Mouse (Mus musculus) heart, postnatal 25 days (tissue): ENCODE results near the gene Kctd19. TPM values are rescaled to one million over a fixed set of nuclear protein-coding genes. Genes with fewer than 3 reads are reported as not detected.

ENCODE experiments used
- DNase-seq: peaks from one replicate; pipeline ENCODE4 v3.0.0; 2022; ENCODE audit warnings: low spot score
- intact Hi-C: fragments of 180-260 bp; cut with DNase I; formaldehyde crosslinking; loops from one replicate; pipeline ENCODE4 v1.15.1; 2025
- total RNA-seq, 2 experiments: library from RNA; stranded (reverse); gene quantifications; 2 replicates each; pipeline ENCODE4 v1.2.3; 2021

Kctd19 gene
- total RNA-seq = under 1 TPM in 1 of 2 experiments, not detected in 1; 0.44 TPM

DNA sequence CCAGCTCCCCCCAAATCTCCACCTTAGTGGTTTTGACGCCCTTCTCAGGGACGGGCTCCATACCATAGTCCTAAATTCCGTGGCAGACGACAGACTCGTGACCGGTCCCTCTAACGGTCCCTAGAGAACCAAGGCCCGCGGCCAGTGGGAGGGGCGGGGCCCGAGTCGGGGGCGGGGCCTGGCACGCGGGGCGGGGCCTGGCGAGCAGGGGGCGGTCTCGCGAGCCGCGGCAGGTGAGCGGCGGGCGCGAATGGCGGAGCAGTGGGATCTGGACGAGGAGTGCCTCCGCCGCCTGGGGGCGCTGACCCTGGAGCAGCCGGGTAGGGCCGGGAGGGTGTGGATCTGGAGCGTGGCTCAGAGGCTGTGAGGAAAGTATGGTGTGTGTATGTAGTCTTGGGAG, at the start of gene Kctd19, which contains the start of gene Lrrc36:
Gene Kctd19, minus strand, starts transcription at position 112 of the 400 bp plus-strand sequence.
Gene Lrrc36, plus strand, starts transcription at position 181 of the 400 bp plus-strand sequence.
- intact Hi-C loops = loop anchor here (2.0 kb wide), 1 partner anchor 63 kb away; no protein-coding TSS in a partner anchor
- DNase-seq = no peak

DNA sequence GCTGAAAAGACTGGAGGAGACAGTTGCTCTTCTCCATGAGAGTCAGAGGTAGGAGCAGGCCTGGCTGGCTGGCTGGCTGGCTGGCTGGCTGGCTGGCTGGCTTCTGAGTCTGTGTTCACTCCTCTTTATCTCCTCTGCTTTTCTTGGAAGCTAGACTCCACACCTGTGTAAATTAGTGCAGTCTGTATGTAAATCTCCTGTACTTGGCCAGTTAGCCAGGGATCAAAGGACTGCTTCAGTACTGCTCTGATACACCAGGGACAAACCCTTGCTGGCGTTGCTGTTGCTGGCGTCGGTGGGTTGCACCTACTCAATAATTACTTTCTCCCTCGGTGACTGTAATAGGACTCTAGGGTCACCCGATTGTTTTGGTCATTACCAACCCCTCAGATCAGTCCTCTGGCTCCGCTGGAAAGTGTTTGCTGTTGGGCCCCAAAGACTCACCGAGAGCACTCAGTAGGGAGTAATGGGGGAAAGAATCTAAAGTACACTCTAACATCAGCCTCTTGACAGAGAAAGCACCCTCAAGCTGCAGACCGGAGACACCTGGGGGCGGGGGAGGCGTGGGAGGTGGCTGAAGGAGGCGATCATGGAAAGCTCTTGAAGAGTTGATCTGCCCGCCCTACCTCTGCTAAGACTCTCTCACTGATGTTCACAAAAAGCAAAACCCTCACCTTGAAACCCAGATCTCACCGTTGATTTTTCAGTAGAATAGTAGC, 47.9 kb upstream of the Kctd19 start:
- intact Hi-C loops = no loop called here
- DNase-seq = no peak

DNA sequence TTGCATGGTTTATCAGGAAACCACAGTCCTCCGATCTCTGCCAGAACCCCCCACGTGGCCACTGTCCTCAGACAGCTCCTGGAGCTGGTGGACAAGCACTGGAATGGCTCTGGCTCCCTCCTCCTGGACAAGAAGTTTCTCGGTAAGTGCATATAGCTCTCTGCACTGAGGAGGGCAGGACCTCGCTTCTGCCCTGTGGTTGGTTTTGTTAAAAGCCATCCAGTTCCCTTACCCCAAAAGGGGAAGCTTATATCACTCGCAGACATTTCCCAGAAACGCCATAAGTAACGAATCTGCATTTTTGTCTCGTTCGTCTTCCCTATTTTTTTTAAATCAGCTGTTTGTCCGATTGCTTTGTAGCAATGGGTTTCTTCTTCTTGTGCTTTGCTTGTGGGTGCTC, 41.9 kb upstream of the Kctd19 start:
- DNase-seq = no peak
- intact Hi-C loops = no loop called here

DNA sequence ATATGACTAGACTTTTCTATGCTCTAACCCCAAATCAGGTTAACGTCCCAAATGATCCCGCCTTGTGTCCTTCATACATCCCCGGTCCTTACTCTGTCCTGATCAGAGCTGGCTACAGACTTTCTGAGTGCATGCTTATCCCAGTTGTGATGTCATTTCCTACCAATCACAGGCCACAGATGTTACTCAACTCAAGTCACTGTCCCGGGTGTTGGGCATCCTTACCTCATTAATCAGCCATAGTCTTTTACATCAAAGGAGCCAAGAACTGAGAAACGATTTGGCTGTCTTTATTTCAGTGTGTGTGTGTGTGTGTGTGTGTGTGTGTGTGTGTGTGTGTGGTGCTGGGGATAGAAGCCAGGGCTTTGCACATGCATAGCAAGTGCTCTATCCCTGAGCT, 40.8 kb upstream of the Kctd19 start:
- intact Hi-C loops = no loop called here
- DNase-seq = no peak

DNA sequence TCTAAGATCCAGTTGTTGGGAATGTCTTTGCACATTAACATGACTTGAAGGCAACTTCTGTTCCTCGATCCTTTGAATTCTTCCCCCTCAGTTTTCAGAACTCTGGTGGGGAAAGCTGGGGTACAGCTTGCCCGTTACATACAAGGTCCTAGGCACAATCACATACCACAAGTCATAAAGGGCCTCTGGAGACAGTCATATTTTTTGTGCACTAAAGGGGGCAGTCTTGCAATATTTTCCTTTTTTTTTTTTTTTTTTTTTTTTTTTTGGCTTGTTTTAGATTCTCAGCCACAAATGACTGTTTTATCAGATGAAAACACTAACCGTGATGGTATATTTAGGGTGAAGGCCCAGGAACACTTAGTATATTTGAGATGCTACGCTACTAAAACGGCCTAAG, 40.0 kb upstream of the Kctd19 start:
- DNase-seq = no peak
- intact Hi-C loops = no loop called here

DNA sequence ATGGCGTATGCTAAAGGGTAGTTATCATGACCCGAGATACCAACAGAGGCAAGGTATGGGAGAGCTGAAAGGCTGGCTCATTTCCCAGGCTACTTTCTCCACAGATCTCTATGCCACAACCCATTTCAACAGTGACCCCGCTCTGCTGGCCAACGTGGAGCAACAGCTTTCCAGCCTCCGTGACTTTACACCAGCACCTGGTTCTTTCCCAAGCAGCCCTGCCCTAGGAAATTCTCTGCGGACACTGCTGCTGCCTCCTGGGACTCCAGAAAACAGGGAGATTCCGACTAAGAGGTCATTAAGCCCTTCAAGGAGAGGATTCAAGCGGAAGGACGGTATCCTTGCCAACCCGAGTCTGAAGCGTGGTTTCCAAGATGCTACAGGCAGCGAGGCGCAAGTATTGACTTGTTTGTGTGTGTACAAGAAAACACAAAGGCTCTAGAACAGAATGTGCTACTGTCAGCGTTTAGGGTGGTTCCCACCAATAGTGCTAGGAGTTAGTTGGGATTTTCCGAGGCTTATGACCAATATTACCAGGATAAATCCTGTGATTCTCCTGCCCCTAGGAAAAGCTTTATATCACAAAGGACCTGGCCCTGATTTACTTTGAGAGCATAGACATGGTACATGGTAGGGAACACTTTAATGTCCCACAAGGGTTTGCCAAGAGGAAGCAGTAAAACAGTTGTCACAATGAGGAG, 38.8 kb upstream of the Kctd19 start:
- intact Hi-C loops = no loop called here
- no peak for DNase-seq

DNA sequence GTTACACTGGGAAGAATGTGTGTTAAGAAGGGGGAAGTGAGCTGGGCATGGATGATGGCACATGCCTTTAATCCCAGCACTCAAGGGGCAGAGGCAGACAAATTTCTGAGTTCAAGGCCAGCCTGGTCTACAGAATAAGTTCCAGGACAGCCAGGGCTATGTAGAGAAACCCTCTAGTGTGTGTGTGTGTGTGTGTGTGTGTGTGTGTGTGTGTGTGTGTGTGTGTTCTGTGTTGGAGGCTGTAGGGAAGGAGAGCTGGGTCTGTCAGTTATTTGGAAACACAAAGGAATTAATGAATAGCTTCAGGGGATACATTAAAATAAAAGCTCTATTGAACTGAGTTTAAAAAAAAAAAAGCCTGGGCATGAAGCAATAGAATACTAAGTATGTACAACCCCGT, 37.7 kb upstream of the Kctd19 start:
- DNase-seq = no peak
- intact Hi-C loops = no loop called here

DNA sequence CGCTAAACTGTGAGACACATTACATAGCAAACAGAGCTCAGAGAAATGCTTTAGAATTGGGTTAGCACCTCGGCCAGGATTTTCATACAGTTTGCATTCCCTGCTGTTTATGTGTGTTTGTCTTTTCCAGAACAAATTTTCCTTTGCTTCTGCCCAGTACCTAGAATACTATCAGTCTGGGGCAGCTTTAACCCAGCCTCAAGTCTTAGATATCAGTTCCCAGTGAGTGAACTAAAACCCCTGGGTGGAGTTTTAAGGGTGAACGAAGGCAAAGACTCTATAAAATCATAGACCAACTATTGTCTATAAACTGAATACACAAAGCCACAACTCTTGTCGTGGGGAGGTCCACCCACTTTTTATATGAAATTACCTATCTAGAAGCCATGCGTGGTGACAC, 35.3 kb upstream of the Kctd19 start:
- no peak for DNase-seq
- intact Hi-C loops = no loop called here

DNA sequence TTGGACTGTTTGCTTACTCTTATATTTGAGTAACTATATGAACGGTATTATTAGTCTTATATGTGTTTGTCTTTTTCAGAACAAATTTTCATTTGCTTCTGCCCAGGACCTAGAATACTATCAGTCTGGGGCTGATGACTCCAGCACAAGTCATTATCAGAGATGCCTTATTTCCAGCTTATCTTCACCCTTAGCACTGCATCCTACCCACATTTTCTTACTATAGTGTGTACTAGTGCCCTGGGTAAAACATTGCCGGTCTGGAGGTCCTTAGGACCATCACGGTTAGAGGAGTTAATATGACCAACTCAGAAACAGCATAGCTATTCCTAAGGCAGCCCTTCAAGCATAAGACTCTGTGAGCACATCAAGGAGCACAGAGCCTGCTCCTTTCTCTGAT, 34.9 kb upstream of the Kctd19 start:
- intact Hi-C loops = no loop called here
- no peak for DNase-seq

DNA sequence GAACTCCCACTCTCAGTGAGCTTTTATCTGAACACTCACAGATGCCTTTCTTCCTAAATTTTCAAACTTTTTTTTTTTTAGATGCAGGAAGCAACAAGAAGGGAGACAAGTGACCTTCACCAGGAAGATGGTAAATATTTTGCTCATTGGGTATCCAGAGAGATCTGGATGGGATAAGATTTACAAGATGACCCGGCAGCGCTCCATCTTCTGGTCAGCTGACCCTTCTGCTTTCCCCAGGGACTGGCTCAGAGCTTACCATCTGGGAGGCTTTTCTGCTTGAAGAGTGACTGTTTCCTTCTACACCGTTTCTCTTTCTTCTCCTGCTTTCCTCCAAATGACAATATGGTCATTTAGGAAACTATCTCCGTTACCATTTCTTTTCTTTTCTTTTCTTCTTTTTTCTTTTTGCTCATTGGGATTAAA, 32.8 kb upstream of the Kctd19 start:
- peak; percentile 16 for DNase-seq
- intact Hi-C loops = no loop called here

DNA sequence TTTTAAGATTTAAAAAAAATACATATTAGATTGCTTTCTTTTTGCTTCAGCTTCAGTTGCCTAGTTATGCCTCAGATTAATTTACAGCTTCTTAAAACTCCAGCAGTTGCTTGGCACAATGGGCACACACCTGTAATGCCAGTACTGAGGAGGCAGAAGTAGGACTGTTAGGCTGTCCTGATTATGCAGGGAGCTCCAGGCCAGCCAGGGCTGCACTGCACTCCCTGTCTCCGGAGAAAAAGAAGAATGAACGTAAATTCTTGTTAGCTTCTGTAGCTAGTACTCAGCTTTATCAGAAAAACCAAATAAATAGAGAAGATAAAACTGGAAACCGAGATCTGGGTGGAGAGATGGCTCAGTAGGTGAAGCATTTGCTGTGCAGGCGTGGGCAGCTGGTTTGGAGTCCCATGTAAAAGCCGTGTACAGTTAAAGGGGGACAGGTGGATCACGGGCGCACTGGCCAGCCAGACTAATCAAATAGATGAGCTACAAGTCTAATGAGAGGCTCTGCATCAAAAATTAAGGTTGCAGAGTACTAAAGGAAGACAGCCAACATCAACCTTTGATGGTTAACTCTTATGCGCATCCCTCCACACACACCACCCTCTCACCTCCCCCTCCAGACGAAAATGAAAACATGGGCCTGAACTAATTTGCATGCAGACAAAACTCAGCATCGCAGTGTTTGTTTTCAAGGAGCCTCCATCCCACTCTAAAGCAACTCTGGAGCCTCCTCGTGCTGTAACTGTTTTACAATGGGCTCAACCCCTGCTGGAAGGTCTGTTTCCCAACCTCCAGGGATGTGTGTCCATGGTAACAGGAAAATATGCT, 32.2 kb upstream of the Kctd19 start:
- intact Hi-C loops = no loop called here
- no peak for DNase-seq

DNA sequence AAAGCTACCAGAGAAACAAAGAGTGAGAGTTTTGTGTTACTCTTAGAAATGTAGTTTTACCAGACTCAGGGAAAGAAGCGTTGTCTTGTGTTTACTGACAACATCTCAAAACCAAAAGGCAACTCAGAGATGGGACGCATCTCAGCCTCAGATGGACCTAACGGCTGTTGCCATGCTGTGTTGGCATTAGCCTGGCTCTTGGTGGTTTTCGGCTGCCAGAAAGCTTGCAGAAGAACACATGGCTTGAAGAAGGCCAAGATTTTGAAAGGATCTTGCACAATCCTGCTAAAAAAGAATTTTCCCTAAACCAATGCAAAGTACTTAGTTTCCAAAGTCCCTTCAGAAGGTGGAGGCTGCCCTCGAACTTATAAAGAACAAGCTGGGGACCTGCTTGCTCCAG, 29.4 kb upstream of the Kctd19 start:
- intact Hi-C loops = no loop called here
- no peak for DNase-seq

DNA sequence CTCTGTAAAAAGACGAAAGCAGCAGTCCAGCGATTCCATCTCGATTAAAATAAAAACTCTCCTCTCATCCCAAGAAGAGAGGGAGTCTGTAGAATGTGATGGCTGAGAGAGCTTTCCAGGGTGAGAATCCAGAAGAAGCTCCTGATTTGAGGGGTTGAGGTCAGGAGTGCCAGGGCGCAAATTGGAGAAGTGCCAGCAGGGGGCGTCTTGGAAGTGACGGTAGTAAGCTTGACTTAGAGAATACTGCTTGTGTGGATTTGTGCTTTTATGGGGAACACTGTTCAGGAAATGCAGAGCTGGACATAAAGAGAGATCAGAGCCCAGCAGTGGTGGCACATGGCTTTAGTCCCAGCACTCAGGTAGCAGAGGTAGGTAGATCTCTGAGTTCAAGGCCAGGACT, 28.1 kb upstream of the Kctd19 start:
- intact Hi-C loops = no loop called here
- no peak for DNase-seq

DNA sequence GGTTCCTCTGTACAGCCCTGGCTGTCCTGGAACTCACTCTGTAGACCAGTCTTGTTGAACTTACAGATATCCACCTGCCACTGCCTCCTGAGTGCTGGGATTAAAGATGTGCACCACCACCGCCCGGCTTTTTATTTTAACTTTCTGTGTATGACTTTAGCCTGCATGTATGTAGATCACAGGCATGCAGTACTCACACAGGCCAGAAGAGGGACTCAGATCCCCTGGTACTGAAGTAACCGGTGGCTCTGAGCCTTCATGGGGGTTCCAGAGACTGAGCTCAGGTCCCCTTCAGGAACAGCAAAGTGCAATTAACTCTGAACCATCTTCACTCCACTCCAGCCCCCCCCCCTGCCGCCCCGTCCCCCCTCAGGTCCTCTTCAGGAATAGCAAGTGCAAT, 25.6 kb upstream of the Kctd19 start:
- no peak for DNase-seq

DNA sequence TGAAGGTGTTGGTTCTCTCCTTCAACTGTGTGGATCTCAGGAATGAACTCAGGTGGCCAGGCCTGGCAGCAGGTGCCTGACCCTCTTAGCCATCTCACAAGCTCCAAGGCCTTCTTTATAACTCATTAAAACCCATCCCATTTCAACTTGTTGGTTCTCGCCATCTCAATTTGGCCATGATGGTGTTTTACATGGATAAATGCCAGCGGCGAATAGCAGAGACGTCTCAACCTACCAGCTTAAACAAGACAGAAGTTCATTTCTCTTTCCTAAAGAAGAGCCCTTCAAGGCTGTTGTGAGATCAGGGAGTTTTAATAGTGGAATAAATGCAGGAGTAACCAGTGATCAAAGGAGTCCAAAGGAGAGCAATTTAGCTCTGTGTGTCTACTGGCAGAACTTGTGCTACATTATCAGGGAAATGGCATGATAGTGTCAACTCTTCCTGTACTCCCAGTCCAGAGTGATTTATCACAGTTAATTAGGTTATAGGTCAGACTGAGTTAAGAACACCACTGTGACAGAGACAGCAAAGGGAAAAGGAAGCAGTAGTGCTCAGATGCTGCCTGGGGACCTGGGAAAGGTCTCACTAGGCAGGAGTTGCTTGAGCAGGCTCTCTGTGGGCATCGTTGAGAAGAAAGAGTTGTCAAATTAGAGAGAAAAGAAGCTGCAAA, 23.9 kb upstream of the Kctd19 start:
- intact Hi-C loops = no loop called here
- no peak for DNase-seq

More for the DNA sequence above, 25.6 kb upstream of the Kctd19 start:
- intact Hi-C loops = no loop called here

DNA sequence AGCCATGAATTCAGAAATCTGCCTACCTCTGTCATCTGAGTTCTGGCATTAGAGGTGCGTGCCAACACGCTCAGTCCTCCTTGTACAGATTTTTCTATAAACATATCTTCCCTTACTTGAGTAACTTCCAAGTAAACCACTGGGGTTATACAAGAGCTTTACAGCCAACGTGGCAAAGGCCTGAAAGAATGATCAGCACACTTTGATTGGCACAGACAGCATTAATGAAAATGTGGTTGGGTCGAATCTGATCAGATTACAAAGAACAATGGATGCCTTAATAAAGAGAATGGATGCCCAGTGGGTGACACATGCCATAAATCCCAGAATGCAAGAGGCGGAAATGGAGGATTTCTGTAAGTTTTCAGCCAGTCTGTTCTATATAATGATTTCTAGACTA, 22.9 kb upstream of the Kctd19 start:
- DNase-seq = no peak
- intact Hi-C loops = no loop called here

DNA sequence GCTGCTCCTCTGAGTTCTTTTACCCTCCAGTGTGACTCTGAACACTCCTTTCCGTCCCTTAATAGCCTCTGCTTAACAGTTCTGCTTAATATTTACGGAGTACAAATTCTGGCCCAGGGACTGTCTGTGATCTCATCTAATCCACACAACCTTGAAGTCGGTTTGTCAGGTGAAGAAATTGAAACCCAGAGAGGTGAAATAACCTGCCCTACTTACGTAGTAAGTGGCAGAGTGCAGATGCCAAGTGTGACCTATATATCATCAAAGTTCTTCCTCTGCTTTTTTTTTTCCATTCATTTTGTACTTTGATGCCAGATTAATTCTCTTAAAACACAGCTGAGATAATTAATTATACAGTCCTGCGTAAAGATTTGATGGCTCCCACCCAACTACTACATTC, 20.8 kb upstream of the Kctd19 start:
- no peak for DNase-seq
- intact Hi-C loops = no loop called here

DNA sequence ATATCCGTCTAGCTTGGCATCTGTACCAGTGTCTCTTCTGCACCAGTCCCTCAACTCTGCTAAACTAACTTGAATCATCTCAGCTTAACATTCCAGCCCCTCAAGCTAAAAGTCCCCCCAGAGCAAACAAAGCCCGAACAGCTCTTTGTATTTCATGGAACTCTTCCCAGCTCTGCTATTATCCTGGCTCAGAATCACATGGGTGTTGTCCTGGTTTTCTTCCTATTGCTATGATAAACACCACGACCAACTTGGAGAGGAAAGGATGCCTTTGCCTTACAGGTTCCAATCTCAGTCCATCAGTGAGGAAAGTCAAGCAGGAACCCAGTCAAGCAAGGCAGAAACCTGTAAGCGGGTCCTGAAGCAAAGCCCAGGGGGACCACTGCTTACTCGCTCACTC, 20.2 kb upstream of the Kctd19 start:
- DNase-seq = no peak
- intact Hi-C loops = no loop called here

DNA sequence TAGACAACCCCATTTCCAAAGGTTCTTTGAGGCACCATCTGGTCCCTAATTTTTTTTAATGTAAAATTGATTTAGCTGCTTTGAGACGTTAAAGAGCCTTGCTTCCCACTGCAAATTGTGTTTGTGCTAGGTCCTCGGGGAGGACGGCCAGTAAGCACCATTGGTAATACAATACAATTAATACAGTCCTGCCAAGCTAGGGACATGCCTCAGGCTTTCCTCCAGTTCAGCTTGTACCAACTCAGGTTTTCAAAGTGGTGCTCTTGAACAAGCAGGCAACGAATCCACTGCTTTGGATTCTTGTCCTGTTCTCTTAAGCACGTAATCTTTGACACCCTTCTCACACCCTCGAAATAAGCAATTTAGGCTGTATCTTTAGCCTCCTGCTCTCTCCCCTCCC, 19.7 kb upstream of the Kctd19 start:
- intact Hi-C loops = no loop called here
- no peak for DNase-seq
